Mouse (Mus musculus): ENCODE measurements around the gene Ccdc36.

The Ccdc36 gene

DNA sequence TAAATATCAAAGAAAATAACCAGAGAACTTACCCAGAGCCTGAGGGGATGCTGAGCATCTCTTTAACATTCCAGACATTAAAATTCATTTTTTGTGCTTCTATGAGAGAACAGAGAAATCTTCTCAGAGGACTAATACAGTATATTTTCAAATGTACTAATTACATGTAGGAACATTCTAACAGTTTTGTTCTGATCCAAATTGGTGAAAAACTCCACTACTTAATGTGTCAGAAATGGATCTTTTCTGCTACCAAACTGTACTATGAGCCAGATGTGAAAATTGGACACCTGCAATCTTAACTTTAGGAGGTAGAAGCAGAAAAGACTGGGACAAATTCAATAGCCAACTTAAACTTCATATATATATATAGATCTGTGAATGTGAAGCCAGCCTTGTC is at the start of gene Ccdc36:
Gene Ccdc36 (minus strand): TSS at position 101 of the 400 bp plus-strand sequence.
- no peak for DNase-seq (ENCODE audit: low spot score in 2 of 2)

DNA sequence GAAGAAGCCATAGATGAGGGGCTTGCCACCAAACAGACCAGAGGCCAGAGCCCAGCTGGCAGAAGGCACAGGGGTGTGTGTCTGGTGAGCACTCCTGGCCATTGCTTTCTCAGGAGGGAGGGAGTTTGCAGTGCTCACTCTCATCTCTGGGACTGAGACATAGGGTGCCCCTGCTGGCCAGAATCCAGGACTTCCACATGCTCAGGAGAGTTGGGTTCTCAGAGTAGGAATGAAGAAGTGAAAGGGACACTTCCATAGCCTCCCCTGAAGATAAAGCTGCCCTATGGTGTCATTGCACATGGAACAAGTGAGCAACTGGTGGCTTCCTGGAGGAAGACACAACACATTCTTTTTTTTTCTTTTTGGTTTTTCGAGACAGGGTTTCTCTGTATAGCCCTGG is 46.2 kb upstream of the Ccdc36 start:
- DNase-seq (ENCODE audit: low spot score in 2 of 2): no peak

DNA sequence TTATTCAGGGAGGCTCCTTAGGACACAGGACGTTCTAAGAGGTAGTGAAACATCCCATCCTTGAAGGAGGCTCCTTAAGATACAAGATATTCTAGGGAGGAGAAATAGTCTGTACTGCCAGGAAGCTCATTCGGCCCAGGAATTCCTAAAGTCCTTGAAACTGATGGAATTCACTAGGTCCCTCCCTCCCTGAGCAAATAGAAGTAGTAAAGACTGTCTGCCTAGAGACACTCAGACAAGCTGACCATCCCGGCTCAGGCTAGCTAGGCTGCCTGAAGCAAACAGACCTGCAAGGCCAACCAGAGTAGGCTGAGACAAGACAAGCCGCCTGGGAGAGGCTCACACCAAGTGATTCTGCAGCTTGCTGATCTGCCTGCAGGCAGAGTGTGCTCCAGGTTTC is 41.6 kb upstream of the Ccdc36 start:
- no peak for DNase-seq (ENCODE audit: low spot score in 2 of 2)

DNA sequence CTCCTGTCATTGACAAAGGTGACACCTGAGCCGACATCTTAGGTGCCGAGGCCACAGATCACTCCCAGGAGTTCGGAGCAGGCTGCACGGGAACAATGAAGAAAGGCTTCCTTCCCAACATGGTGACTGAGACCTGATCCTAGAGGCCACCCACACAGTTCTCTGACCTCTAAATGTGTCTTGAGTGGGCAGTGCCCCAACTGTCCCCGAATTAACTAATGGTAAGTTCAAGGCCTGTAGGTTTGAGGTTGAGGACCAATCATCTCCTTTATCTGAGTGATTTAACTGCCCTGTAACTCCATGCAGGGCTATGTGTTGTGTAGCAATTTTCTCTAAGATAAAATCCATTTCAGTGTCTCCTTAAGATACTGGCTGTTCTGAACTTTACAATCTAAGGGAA is 41.1 kb upstream of the Ccdc36 start:
- DNase-seq (ENCODE audit: low spot score in 2 of 2): no peak

DNA sequence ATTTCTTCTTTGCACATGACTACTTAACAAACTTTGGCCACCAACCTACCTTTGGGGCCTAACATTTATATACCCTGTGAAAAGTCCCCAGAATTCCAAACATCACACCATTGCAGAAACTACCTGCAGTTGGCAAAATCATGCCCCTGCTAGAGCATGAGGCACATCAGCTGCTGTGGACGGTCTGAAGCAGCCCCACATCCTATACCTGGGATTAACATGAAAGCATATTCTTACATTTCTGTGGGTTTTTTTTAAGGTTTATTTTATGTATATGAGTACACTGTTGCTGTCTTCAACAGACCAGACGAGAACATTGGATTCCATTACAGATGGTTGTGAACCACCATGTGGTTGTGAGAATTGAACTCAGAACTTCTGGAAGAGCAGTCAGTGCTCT is 37.9 kb upstream of the Ccdc36 start:
- DNase-seq (ENCODE audit: low spot score in 2 of 2): no peak

DNA sequence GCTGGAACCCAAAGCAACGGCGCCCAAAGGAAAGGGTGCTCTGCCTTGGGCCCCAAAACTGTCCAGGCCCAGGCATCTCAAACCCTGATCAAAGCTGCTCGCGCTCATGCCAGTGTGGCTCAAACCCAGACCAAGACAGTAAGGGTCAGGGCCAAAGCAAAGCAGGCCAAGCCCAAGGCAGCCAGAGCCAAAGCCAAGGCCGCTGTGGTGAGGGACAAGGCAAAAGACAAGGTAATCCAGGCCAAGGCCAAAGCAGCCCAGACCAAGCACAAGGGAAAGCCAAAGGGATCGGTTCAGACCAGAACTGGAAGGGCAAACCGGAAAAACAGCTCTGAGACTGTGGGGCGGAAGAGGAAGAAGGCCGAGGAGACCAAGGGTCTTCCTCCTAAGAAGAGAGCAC is 35.4 kb upstream of the Ccdc36 start:
- peak in 1 of 2 experiments; percentile 18 for DNase-seq (ENCODE audit: low spot score in 2 of 2)

DNA sequence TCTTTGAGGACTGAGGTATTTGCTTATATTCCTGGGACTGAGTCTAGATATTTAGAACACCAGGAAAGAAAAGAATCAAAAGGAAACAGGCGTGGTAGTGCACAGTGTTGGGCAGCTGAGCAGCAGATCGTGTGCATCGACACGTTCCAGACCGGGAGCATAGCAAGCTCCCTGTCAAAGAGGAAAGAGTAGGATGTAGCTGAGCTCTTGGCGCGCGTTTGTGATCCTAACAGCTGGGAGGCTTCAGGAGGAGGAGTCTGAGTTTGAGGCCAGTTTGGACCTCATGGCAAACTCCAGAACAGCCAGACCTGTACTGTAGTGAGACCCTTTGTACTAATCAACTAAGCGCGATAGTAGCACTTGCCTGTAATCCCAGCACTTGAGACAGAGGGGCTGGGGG is 33.9 kb upstream of the Ccdc36 start:
- DNase-seq (ENCODE audit: low spot score in 2 of 2): peak in 1 of 2 experiments; percentile 47

DNA sequence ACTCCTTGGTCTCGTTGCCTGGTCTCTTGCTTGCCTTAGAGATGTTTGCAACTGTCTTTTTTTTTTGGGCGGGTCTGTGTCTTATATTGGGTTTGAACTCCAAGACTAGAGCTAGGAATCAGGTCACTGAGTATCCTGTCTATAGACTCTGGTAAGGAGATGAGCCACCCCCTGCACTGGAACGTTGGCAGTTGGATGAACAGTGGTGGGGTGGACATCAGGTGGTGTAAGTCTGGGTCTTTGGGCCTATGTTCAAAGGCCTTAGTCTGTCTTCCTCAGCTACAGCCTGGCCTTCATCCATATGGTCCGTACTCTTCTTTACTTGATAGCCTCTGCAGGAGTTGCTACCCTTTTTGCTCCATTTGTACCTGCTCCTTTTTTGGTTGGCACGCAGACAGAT is 33.4 kb upstream of the Ccdc36 start:
- peak in 1 of 2 experiments; percentile 16 for DNase-seq (ENCODE audit: low spot score in 2 of 2)

DNA sequence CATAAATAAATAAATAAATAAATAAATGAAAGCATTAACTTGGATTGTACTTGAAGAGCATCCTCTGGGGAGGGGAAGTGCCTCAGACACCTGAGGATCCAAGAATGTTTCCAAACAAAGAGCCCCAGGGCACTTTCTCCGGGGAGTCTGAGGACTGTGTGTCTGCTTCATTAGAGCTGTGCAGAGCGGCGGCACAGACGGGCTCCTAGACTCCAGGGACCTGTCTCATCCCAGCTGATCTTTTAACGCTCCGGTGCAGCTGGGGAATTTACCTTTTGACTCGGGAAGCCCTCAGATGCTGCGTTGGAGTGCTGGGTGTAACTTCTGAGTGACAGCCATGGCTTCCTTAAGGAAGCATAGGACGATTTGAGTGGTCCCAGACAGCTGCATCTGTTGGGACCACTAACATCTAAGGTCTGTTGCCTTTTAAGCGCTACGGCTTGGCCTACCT is 32.9 kb upstream of the Ccdc36 start, which contains the start of gene Klhdc8b:
Gene Klhdc8b (minus strand): TSS at position 401 of the 451 bp plus-strand sequence.
- DNase-seq (ENCODE audit: low spot score in 2 of 2): peak in 1 of 2 experiments; percentile 17

DNA sequence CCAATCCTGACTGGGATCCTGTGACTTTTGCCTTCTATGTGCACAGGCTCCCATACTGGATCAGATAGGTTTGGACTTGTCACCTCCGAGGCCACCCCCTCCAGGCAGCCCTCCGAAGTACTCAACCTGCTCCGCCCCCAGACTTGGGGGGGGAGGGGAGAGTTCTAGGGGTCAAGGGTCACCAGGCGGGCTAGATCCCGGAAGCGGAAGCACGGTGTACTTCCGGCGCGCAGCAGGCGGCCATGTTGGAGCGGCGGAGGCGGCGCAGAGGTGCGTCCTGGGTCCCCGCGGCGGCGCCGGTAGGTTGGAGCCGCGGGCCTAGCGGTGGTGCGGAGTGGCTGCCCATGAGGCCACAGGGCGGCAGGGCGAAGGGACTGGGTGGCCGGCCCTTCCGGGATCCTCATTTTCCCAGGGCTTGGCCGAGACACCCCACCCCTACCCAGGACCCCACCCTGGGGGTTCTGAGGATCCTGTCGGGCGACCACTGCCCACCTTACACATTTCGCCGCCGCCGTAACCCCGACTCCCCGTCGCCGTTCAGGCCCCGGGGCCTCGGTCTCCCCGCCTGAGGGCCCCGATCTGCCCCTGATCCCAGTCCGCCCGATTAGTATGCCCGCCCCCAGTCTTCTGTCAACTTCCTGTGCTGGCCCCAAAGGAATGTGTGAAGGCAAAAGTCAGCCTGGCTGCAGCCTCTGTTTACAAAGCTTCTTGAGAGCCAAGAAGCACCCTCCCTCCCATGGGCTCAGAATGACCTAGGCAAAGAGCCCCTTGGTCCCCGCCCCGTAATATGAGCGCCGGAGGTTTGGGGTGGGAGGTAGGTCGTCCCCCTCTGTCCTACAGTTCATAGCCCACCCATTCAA is 32.3 kb upstream of the Ccdc36 start, which contains the start of gene Ccdc71:
Gene Ccdc71 (plus strand): TSS at position 209 of the 860 bp plus-strand sequence.
- peak; percentile 79 to 87 for DNase-seq (ENCODE audit: low spot score in 2 of 2)

DNA sequence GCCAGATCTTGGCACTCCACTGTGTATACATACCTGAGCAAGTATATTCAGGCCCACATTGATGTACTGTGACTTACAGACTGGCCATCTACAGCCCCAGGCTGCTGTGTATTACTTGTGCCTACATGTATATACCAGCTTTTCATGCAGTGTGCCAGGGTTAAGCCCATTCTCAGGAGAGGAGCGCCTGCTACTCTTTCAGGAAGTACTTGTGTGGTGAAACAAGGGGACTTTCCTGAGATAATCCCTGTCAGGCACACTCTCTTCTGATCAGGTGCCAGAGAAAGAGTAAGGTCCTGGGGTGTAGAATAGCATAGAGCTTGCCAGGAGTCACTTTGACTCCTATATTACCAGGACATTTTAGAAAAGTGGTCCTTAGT is 31.6 kb upstream of the Ccdc36 start:
- DNase-seq (ENCODE audit: low spot score in 2 of 2): no peak

DNA sequence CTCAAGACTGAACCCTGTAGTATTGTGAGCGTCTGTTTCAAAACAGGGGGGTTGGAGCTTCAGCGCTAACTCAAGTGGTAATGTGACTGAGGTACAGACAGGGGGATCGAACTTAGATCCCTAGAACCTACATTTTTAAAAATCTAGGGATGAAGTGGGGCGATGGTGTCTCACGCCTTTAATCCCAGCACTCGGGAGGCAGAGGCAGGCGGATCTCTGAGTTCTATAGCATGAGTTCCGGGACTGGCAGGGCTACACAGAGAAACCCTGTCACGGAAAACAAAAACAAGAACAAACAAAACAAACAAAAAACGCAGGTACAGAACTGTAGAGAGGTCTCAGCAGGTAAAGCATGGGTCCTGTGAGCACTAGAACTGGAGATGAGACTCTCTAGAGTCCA is 28.7 kb upstream of the Ccdc36 start:
- no peak for DNase-seq (ENCODE audit: low spot score in 2 of 2)

DNA sequence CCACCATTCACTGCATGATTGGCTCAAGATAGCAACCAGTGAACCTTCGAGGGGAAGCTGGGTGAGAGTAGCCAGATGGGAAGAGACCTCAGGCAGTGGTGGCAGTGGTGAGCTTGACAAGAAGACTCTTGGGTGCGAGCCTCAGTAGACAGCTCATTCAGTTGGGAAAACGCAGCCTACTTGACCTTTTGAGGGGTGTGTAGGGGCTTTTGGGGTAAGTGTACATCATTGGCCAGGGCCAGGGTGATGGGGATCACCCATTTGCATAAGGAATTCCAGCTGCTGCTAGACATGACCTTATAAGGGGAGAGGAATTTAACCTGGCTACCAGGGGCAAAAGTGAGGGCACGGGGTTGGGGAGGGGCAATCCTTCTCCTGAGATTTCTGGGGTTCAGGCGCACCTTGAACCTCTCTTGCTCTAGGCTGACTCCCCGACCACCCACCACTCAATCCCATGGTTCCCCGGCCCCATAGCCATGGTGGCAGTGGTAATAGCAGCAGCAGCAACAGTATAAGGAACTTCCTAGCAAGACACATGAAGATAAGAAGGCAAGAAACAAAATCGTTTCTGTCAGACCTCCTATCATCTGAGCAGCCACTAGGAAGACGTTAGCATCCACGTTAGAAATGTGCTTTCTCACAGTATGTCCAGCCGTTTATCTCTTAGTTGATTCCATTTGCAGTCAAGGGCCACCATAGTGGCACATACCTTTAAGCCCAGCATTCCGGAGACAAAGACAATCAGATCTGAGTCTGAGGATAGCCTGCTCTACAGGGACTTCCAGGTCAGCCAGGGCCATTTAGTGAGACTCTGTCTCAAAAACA is 27.7 kb upstream of the Ccdc36 start:
- DNase-seq (ENCODE audit: low spot score in 2 of 2): peak in 1 of 2 experiments; percentile 14

DNA sequence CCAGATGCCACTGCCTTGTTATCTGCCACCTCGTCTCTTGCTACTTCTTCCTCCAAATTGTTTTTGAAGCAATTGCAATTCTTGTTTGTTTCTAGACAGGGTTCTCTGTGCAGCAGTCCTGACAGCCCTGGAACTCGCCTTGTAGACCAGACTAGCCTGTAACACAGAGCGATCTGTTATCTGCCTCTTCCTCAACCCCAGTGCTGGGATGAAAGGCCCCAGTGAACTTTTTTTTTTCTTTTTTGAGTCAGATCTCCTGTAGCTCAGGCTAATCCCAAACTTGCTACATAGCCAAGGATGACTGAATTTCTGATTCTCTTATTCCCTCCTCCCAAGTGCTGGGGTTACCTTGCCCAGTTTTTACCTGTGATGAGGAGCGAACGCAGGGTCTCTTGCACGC is 26.1 kb upstream of the Ccdc36 start:
- no peak for DNase-seq (ENCODE audit: low spot score in 2 of 2)

DNA sequence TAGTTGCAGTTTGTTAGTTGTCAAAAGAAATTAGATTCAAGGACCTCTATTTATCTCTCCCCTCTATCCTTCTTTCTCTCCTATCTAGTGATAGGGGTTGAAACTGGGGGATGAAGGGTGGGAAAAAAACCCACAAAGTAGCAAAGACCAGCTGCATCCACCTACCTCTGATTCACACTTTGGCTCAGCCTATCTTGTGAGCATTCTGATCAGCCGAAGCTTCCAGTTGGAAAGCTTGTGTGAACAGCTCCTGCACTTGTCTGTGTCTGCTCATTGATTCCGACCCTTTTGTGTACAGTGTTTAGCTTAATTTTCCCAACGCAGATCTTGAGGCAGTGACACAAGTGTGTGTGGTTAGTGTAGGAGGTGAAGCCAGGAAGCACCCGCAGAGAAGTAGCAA is 25.2 kb upstream of the Ccdc36 start:
- DNase-seq (ENCODE audit: low spot score in 2 of 2): no peak

DNA sequence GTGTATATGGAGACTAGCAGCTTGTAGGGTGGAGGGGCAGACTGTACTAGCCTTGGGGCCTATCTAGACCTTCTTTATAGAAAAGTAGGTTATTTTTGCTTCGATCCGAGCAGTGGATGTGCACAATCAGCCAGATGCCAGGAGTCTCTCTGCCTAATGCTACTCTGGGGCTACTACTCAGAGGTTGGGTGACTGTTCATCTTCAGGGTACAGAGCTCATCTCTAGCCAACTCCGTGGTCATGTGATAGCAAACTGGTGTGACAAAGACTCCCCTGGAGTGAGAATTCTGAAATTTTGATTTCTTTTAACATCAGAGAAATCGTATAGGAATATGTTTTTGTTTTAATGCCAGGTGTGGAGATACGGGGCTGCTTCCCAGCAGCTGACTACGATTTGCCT is 24.6 kb upstream of the Ccdc36 start:
- DNase-seq (ENCODE audit: low spot score in 2 of 2): no peak

DNA sequence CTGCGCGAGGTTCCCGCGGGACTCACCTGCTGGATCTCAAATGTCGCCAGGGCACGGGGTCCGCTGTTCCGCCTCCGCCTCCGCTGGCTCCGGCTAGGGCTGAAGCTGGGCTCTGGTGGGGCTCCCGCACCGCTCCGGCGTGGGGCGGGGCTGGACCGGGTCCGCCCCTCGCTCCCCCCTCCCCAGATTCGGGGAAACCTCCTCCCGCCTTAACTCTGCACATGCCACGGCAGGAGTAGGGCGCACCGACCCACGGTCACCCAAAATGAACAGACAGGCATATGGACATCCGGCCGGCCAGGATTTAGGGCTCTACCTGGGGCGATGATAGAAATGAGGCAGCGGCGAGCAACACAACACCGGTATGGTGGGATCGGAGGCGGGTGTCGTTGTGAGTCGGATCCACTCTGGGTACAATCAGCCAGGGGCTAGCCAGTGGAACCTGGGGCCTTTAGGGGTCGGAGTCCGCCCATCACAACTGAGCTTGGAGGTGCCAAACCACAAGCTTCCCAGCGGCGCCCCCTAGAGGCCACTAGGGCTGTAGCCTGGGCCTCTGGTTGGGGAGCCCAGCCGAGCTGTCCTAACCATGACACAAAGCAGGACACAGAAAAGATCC is 24.1 kb upstream of the Ccdc36 start:
- DNase-seq (ENCODE audit: low spot score in 2 of 2): peak; percentile 81 to 92

DNA sequence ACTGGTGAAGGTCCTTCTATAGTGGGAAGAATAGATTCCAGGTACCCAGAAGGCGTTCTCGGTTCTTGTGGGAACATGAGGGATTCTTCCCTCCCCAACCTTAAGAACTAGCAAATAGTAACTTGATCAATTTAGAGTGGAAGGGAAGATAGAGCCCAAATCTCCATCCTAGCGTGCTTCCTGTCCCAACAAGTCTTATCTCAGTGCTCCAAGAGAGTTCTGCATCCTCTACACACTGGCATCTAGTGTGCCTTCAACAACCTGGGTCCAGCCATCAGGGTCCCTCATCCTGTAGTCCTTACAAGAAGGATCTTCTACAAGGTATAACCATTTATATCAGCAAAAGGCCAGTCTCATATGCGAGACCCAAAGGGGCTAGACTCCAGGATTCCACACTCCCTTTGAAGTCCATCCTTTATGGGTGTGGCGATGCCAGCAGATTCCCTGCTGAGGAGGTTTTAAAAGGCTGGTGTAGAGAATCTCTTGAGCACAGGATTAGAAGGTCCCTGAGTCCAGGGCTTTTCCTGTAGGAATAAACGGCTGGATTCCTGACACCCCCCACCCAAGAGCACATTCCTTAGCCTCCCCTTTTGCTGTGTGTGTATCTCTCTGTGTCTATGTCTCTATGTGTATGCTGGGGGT is 23.4 kb upstream of the Ccdc36 start:
- no peak for DNase-seq (ENCODE audit: low spot score in 2 of 2)

DNA sequence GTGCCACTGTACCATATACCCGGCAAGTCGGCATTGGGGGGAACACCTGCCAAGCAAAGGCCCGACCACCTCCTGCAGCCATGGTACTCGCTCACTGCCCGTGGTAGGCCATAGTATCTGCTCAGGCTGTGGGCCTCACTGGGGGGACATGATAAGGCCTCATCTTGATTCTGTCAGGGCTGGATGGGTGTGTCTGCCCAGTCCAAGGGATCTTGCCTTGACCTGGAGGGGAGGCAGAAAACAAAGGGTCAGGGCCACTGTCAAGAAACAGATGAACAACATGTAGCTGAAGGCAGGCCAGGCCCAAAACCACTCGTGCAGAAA is 22.8 kb upstream of the Ccdc36 start:
- no peak for DNase-seq (ENCODE audit: low spot score in 2 of 2)

DNA sequence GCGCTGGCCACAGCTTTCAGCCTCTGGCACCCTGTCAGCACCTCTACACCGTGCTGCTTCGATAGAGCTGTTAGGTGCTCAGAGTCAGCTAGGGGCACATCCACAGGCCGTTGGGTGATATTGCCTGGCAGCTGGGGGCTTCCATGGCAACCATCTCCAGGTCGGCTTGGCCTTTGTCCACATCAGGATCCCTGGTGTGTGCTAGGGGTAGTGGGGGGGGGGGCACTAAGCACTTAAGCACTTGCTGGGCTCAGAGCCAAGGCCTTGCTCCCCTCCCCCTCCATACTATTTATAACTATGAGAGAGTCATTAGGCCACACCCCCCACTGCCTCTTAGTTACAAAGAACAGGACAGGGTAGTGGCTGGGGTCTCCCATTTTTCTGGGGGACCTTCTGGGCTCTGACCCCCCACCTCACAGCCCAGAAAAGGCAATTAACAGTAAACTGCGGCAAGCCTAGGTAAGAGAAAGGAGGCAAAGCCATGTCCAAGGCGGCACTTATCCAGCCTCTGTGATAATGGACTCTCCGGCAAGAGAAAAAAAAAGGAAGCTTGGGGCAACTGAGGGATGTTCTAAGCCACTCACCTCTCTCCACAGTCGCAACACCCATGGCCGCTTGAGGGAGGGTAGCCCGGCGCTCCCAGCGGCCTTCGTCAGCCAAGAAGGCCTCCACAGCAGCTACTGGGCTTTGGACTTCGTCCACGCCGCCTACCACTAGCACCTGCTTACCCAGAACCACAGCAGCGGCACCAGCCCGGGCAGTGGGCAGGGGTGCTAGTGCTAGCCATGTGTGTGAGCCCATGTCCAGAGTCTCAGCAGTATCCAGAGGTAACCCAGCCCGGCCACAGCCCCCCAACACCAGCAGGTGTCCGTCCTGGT is 22.2 kb upstream of the Ccdc36 start:
- peak in 1 of 2 experiments; percentile 18 for DNase-seq (ENCODE audit: low spot score in 2 of 2)

DNA sequence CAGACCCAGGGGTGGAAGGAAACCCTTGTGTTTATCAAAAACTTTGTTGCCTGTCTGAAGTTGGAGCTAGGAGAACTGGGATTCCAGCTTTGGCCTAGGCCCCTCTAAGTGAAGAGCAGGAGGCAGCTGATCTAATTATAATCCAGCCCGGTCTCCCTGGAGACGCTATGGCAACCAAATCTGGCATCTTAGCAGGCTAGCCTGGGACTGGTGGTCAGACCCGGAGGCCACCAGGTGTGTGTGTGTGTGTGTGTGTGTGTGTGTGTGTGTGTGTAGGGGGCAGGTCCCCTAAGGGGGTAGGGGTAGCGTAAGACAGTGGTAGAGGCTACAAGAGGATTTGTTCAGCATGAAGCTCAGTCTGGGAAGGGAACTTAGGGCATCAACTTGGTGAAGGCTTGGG is 21.6 kb upstream of the Ccdc36 start:
- DNase-seq (ENCODE audit: low spot score in 2 of 2): no peak
